Mouse (Mus musculus) MEL (cell line): Measurements from ENCODE around the gene Cd180.

ENCODE experiments used
- CTCF ChIP-seq, 3 experiments: IDR thresholded peaks in 2 of 3; conservative IDR thresholded peaks in 1 of 3; 2 replicates each; pipeline ENCODE4 v1.5.1; 2011 to 2012; ENCODE audit warnings: low read length in 3 of 3, low read depth in 2 of 3, mild to moderate bottlenecking in 2 of 3, improper control_type of control experiment in 1 of 3, inconsistent platforms in 1 of 3, mixed read lengths in 1 of 3, moderate library complexity in 1 of 3; ENCODE audit not compliant: control insufficient read depth in 1 of 3, insufficient read depth in 1 of 3, poor library complexity in 1 of 3, severe bottlenecking in 1 of 3
- EP300 ChIP-seq, 2 experiments: IDR thresholded peaks; 2 replicates each; pipeline ENCODE4 v1.6.1; 2011; ENCODE audit warnings: improper control_type of control experiment in 2 of 2, low read length in 2 of 2, low read depth in 1 of 2, mild to moderate bottlenecking in 1 of 2
- JUND ChIP-seq: IDR thresholded peaks from 2 replicates; pipeline ENCODE4 v1.6.1; 2011; ENCODE audit warnings: low read depth, mild to moderate bottlenecking, improper control_type of control experiment, low read length
- MAFK ChIP-seq: IDR thresholded peaks from 2 replicates; pipeline ENCODE4 v1.6.1; 2011; ENCODE audit warnings: low read depth, mild to moderate bottlenecking, low read length, improper control_type of control experiment, borderline replicate concordance
- MXI1 ChIP-seq: IDR thresholded peaks from 2 replicates; pipeline ENCODE4 v1.6.1; 2011; ENCODE audit warnings: mild to moderate bottlenecking, low read depth, low read length, improper control_type of control experiment
- NRF1 ChIP-seq: IDR thresholded peaks from 2 replicates; pipeline ENCODE4 v1.6.1; 2014; ENCODE audit warnings: low read depth, mild to moderate bottlenecking, inconsistent platforms, low read length, improper control_type of control experiment, moderate library complexity; ENCODE audit not compliant: poor library complexity, insufficient read depth, severe bottlenecking
- POLR2A ChIP-seq, 2 experiments: IDR thresholded peaks; 2 replicates each; pipeline ENCODE4 v1.6.1; 2011 to 2012; ENCODE audit warnings: low read length in 2 of 2, mild to moderate bottlenecking in 2 of 2, control low read depth in 1 of 2, improper control_type of control experiment in 1 of 2, low read depth in 1 of 2, moderate library complexity in 1 of 2; ENCODE audit not compliant: control insufficient read depth in 1 of 2, insufficient read depth in 1 of 2, poor library complexity in 1 of 2
- POLR2AphosphoS2 ChIP-seq: IDR thresholded peaks from 2 replicates; pipeline ENCODE4 v1.6.1; 2011; ENCODE audit warnings: low read length, improper control_type of control experiment
- RCOR1 ChIP-seq: IDR thresholded peaks from 2 replicates; pipeline ENCODE4 v1.6.1; 2012; ENCODE audit warnings: low read depth, mild to moderate bottlenecking, inconsistent platforms, low read length, improper control_type of control experiment
- SMC3 ChIP-seq: IDR thresholded peaks from 2 replicates; pipeline ENCODE4 v1.6.1; 2011; ENCODE audit warnings: low read depth, low read length, improper control_type of control experiment
- USF1 ChIP-seq: IDR thresholded peaks from 2 replicates; pipeline ENCODE4 v1.6.1; 2014; ENCODE audit warnings: low read depth, mild to moderate bottlenecking, inconsistent platforms, low read length, improper control_type of control experiment, moderate library complexity
- ZC3H11A ChIP-seq: IDR thresholded peaks from 2 replicates; pipeline ENCODE4 v1.6.1; 2012; ENCODE audit warnings: low read depth, mild to moderate bottlenecking, inconsistent platforms, low read length, improper control_type of control experiment

- TF ChIP-seq RCOR1, result no peak
- TF ChIP-seq MAFK, result no peak
- no peak for TF ChIP-seq CTCF (IDR thresholded peaks at IDR 0.05 in 2 of 3, conservative IDR thresholded peaks at IDR 0.05 in 1 of 3; ENCODE audit: control insufficient read depth in 1 of 3, insufficient read depth in 1 of 3, low read depth in 2 of 3, low read length in 3 of 3, poor library complexity in 1 of 3, severe bottlenecking in 1 of 3)
- TF ChIP-seq EP300 (IDR thresholded peaks at IDR 0.05; ENCODE audit: low read depth in 1 of 2, low read length in 2 of 2), result no peak
- TF ChIP-seq NRF1, result no peak
- no peak for TF ChIP-seq POLR2A (IDR thresholded peaks at IDR 0.05; ENCODE audit: control insufficient read depth in 1 of 2, insufficient read depth in 1 of 2, low read depth in 1 of 2, low read length in 2 of 2, poor library complexity in 1 of 2)
- no peak for TF ChIP-seq ZC3H11A
- no peak for TF ChIP-seq JUND
- TF ChIP-seq MXI1, result no peak
- TF ChIP-seq SMC3, result no peak
- TF ChIP-seq USF1, result no peak
- TF ChIP-seq POLR2AphosphoS2, result no peak
Measured at GRCm38 (mm10) chr13:102726876-102727275, 33.5 kb downstream of the Cd180 start.
